Mouse (Mus musculus) spleen, embryonic (tissue): ENCODE data around the gene 2010300C02Rik.

Experiments
- CTCF ChIA-PET: fragments of 350-600 bp; sonication (Branson Sonifier 250); formaldehyde crosslinking; loops from one replicate; lab custom pipeline; 2022; lab: Charles Lee

The 2010300C02Rik gene

DNA sequence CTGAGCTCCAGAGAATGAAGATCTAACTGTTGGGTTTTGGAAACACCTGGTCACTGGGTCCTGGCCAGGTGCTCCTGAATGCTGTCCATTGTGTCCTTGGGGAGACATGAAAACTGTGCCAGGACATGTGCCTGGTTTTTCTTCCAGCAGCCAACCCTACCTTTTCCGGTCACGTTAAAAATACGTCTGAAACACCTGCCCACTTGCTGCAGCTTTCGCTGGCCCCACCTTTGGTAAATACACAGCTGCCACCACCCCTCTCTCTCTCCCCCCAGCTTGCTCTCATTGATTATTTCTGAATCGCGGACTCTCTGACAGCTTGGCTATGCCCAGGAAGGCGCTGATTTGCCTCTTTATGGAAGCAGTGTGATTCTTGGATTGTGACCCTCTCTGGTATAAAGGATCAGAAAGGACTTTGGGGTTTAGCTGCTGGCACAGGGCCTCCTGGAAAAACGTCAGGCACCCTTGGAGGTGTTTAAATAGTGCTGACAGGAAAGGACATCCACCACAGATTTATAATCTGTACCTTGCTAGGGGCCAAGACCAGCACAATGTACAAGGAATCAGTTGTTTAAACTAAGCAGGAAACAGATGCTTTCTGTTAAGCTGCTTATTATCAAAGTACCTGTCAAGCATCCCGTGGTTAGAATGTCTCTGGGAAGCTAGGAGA lies 136.0 kb downstream of the 2010300C02Rik start:
- CTCF ChIA-PET, result interaction anchor here (0.7 kb wide), 1 partner anchor 195 kb away, joined by 4 read pairs; no protein-coding TSS in a partner anchor

DNA sequence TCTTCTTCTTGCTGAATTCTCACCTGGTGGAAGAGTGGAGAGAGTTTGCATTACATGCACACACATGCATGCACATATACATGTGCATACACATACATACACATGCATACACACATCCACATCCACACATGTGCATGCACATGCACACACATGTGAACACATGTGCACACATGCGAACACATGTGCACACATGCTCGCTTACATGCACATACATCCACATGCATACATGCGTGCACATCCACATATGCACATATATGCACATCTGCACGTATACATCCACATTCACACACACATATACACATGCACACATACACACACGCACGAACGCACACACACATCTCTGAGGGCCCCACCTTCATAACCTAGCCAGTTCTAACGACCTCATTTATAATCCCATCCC lies 136.7 kb downstream of the 2010300C02Rik start:
- CTCF ChIA-PET, result no interaction called here

DNA sequence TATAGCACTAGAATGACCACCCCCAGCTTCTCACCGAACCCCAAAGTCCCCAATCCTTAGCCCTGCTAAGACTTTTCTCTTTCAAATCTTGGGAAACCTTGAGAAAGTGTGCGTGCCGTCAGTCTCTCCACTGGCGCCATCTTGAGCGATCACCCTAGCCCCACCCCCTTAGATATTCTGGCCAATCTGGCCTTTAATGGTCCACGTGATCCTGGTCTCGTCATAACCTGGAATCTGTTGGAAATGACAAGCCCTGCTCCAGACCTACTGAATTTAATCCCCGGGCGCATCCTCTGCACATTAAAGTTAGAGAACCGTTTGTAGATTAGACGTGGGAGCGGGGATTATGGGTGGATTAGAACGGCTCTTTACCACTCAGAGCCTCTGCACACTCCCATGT lies 140.2 kb downstream of the 2010300C02Rik start:
- CTCF ChIA-PET, result no interaction called here

DNA sequence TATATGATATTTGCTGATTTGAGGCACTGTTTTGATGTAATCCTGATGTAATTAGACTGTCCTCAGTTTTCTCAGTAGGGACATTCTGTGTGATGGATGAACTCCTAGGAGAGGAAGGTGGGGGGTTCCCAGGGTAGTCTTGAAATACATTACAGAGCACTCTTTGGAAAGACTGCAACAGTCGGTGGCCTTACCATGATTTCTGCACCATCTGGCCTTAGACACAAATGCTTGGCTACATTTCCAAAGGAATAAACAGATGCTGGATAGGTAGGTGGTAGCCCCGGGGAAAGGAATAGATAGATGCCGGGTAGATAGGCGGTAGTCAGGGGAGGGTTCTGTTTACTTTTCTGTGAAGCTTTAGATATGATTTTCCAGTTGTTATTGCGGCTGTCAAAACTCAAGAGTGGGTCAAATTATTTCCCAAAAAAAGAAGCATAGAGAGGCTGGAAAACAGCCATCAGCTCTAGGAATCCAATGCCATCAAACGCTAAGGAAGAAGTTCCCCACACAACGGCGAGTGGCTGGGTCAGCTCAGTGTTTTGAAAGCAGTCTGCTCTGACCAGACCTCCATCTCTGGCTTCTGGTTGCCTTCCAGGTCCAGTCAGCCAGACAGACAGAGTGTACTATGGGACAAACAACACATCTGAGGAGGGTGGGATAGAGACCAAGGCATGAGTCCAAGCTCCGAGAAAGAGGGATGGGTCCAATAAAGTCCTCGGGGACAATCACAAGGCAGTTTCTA lies 147.2 kb downstream of the 2010300C02Rik start:
- CTCF ChIA-PET, result no interaction called here

DNA sequence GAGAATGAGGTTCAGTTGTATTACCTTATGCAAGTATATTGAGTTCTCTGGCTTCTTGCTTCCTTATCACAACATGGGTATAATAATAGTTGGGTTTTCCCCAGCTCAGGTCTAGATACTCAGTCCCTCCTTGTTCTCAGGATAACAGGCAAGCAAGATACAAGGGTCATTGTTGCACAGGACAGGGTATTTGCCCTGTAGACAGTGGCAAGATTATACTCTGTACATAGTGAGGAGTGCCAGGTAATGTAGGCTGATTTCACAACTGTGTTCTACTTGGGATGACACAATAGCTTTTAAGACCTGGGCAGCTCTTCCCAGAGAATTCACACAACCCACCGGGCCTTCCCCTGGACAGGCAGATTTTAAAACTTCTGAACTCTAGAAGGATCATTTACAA lies 151.5 kb downstream of the 2010300C02Rik start:
- CTCF ChIA-PET, result no interaction called here

DNA sequence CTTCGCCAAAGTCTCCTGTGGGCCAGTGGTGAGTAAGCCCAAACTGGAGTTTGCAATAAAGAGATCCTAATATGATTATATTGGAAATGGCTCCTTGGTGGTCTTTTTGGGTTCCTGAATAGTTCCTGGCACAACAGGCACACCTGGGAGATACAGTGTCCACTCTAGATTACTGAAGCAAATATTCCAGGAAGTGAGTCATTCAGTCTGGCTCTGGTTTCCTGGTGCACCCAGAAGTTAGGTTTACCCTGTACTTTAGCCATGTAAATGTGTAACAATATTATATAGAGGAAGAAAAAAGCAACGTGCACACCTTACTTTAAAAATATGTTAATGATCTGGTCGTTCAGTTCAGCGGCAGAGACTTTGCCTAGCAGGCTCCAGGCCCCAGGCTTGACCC lies 153.1 kb downstream of the 2010300C02Rik start:
- CTCF ChIA-PET, result interaction anchor here (0.8 kb wide), 1 partner anchor 26 kb away, joined by 4 read pairs; the partner anchor contains the start of gene Mgat4a

DNA sequence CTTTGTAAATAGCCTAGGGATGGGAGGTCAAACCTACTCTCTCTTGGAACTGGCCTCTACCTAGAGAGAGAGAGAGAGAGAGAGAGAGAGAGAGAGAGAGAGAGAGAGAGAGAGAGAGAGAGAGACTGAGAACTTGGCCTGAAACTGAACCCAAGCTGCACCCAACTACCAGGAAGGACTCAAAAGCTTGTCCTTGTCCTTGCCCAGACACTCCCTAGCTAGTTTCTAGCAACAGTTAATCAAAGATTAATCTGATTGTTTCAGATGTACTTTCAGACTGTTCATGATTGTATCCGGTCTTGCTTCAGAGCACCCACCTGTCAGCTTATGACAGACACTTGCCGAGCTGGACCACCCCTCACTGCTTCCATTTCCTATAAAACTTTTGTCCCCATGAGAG lies 153.5 kb downstream of the 2010300C02Rik start:
- CTCF ChIA-PET, result interaction anchor here (0.8 kb wide), 1 partner anchor 25 kb away, joined by 4 read pairs; the partner anchor contains the start of gene Mgat4a

DNA sequence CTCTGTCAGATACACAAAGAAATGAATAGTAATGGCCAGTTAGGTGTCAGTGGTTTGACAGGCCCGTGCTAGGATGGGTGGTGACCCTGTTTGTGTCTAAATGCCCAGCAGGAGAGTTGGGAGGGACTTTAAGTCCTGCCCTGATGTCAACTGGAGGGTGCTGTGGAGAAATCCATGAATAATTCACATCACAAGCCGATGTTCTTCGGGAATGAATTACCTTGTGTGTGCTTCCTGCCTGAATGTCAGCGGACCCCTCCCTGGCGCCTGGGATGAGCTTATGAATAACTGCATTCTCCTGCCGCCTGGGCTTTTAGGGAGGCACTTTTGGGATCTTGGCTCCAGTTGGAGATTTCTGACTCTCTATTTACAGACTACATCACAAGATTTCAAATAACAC lies 154.5 kb downstream of the 2010300C02Rik start:
- CTCF ChIA-PET, result no interaction called here

DNA sequence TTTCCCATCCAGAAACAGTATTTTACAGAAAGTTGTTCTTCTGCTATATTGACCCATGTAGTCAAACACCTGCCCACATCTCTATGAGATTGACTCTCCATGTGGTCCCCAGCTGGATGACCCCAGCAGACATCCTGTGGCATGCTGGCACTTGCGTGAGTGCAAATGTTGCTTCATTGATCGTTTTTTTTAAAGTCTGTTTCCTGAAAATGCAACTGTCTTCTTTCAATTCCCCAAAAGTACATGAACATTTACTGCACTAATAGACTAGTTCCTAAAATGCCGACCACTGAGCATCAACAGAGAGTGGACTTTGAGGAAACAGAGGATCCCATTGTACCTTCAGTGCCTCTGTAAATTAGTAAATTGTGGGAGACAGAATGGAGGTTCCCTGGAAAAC lies 157.9 kb downstream of the 2010300C02Rik start:
- CTCF ChIA-PET, result no interaction called here
